Mouse (Mus musculus): ENCODE measurements around the gene Kars.

DNA sequence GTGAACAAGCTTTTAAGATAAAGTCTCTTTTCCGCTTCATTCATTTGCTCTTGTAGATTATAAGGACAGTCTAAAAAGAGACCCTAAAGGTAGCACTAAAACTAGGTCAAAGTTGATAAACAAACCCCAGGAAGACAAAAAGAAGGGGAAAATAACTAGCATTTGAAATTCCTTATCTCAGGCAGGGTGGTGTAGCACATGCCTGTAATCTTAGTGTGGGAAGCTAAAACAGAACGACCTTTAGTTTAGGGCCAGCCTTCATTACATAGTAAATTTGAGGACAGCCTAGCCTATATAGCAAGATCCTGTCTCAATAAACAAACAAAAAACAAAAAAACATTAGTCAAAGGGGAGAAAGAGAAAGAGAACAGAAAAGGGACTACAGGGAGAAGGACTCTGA lies 3.5 kb downstream of the Kars start:
- TF ChIP-seq GATA1 (IDR thresholded peaks at IDR 0.05; ENCODE audit: borderline replicate concordance, low read length) = no peak
- TF ChIP-seq FLI1 (IDR thresholded peaks at IDR 0.05; ENCODE audit: low read length) = no peak
